Mouse (Mus musculus): ENCODE measurements at regions not wholly inside any gene's neighbourhood (a gene's known extent, or its start where the extent isn't known, plus 50 kb on each side); places are given as distances from the start of the nearest gene placed in this dataset.

DNA sequence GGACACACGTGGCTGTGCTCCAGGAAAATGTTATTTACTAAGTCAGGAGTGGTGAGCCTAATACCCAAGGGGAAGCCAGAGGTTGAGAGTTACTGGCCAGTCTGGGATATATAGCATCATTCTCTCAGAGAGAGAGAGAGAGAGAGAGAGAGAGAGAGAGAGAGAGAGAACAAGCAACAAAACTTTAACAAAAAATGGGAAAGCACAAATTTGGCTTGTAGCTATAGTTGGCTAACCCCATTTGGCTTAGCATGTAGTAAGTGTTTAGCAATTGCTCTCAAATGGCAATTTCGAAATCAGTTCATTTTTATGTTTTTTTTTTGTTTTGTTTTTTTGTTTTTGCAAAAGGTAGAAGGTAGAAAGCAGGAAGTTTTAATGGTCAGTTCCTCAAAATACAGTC is 60.9 kb upstream of the Smg1 start:
- Histone ChIP-seq H3K27ac (ENCODE audit: insufficient read depth, low read length) (no peak overlapping the region), H3K4me1 (ENCODE audit: control insufficient read depth, insufficient read depth, low read length) (no peaks in the 10 kb centered on the region), H3K4me3 (replicated peaks; ENCODE audit: insufficient read depth, low read depth, low read length) (no peak overlapping the region), H3K27me3 (ENCODE audit: control insufficient read depth, insufficient read depth, low read length) (no peaks in the 10 kb centered on the region)
- no peak for DNase-seq
- TF ChIP-seq POLR2A (IDR thresholded peaks at IDR 0.05; ENCODE audit: borderline replicate concordance, insufficient read depth, low read length) = no peak
- no peak for TF ChIP-seq CTCF (IDR thresholded peaks at IDR 0.05; ENCODE audit: borderline replicate concordance, insufficient read depth, low read depth, low read length)
- WGBS = 59% methylated on average over 2 of the region's 2 CpGs

DNA sequence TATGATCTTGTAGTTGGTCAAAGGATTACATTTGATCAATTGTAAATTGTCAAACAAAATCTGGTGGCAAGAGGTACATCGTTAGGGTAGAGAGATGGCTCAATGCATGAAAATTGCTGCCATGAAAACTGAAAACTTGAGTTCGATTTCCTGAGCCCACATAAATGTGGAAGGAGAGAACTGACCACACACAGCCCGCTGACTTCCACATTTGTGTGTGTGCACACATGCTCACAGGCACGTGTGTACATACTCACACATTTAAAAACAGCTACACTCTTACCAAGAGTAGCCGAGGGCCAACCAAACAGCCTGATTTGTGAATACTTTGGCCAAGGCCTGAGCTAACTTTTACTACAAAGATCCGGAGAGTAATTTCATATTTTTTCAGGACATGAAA is 60.5 kb upstream of the Smg1 start:
- DNase-seq = no peak
- Histone ChIP-seq H3K4me1 (ENCODE audit: control insufficient read depth, insufficient read depth, low read length) (no peaks in the 10 kb centered on the region), H3K27me3 (ENCODE audit: control insufficient read depth, insufficient read depth, low read length) (no peaks in the 10 kb centered on the region), H3K4me3 (replicated peaks; ENCODE audit: insufficient read depth, low read depth, low read length) (no peak overlapping the region), H3K27ac (ENCODE audit: insufficient read depth, low read length) (no peak overlapping the region)
- TF ChIP-seq POLR2A (IDR thresholded peaks at IDR 0.05; ENCODE audit: borderline replicate concordance, insufficient read depth, low read length) (no peak), CTCF (IDR thresholded peaks at IDR 0.05; ENCODE audit: borderline replicate concordance, insufficient read depth, low read depth, low read length) (no peak)
- WGBS = 89% methylated on average over 6 of the region's 6 CpGs

DNA sequence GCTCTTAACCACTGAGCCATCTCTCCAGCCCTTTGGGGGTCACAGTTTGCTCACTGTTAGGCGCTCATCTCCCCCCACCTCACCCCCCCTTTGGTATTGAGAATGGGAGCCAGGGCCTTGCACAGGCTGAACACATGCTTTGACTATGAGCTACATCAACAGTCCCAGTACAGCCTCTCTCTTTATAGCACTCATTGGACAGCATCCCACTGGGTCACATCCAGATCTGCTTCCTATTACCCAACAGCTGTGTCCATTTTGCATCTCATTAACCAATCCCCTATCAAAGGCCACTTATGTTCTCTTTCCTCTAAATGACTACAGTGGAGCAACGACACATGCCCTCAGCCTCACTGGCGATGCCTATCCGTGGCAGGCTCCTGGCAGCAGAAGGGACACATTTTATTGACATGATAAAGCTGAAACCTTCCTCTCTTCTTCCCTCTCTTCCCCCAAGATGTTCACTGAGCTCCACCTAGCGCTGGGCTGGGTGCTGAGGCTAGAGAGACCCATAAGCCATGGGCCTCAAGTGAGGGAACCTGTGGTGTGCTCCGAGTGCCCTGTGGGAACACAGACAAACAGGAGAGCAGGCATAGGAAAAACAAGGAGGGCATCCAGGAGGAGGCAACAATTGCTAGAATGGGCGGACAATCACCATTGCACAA is 57.3 kb upstream of the Smg1 start:
- DNase-seq = no peak
- Histone ChIP-seq H3K4me3 (replicated peaks; ENCODE audit: insufficient read depth, low read depth, low read length) (no peak overlapping the region), H3K4me1 (ENCODE audit: control insufficient read depth, insufficient read depth, low read length) (peaks cover 5% of the 10 kb centered on the region), H3K27ac (ENCODE audit: insufficient read depth, low read length) (no peak overlapping the region), H3K27me3 (ENCODE audit: control insufficient read depth, insufficient read depth, low read length) (no peaks in the 10 kb centered on the region)
- TF ChIP-seq CTCF (IDR thresholded peaks at IDR 0.05; ENCODE audit: borderline replicate concordance, insufficient read depth, low read depth, low read length) = peak; percentile 53; the same call in 1 of the 2 replicates
- TF ChIP-seq POLR2A (IDR thresholded peaks at IDR 0.05; ENCODE audit: borderline replicate concordance, insufficient read depth, low read length) = no peak
- 41% methylated on average over 7 of the region's 7 CpGs for WGBS

DNA sequence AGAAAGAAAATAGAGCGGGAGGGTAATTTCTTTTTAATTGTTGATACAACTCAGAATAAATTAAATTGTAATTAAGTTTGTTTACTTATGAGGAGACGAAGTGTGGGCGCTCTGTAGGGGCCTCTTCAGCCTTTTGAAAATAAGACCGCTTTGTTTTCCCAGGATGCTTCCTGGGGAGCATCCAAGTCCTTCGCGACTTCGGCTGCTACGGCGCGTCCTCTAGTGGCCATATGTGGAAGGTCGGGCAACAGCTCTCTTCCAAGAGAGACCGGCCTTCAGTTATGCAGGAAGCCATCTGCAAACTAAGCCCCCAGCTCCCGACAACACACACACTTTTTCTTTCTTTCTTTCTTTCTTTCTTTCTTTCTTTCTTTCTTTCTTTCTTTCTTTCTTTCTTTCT is 54.1 kb upstream of the Smg1 start:
- Histone ChIP-seq H3K27ac (ENCODE audit: insufficient read depth, low read length) (no peak overlapping the region; the same call in 1 of the 2 replicates), H3K4me3 (replicated peaks; ENCODE audit: insufficient read depth, low read depth, low read length) (no peak overlapping the region), H3K27me3 (ENCODE audit: control insufficient read depth, insufficient read depth, low read length) (no peaks in the 10 kb centered on the region), H3K4me1 (ENCODE audit: control insufficient read depth, insufficient read depth, low read length) (peaks cover 5% of the 10 kb centered on the region)
- TF ChIP-seq POLR2A (IDR thresholded peaks at IDR 0.05; ENCODE audit: borderline replicate concordance, insufficient read depth, low read length) = no peak
- peak; percentile 92 for TF ChIP-seq CTCF (IDR thresholded peaks at IDR 0.05; ENCODE audit: borderline replicate concordance, insufficient read depth, low read depth, low read length)
- peak; percentile 86 to 92 for DNase-seq
- WGBS = under 1% methylated on average over 13 of the region's 13 CpGs

DNA sequence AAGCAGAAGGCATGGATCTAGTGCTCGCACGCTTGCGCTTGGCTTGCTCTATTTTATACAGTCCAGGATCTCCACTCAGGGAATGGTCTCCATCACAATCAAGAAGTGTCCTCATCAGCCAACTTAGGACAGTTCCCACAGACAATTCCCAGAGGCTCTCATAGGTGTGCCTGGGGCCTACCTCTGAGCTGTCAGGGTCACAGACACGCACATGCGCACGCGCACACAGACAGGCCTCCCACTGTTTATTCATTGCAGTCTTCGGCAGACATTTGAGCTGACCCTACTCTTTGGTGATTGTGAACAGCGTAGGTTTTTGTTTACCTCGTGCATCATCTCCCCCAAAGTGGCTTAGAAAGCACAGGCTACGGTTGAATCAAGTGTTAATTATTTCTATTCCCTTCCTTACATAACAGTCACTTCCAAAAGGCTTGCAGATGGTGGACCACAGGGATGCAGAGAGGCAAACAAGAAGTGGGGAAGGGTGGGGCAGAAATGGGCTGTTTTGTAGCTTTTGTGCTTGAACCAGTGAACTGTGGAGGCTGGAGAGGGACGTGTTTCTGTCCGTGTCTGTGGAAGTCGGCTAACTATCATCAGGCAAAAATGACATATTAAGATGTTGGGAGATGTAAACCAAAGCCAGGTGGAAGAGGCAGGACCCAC is 53.5 kb upstream of the Smg1 start:
- 24% methylated on average over 14 of the region's 14 CpGs for WGBS
- peaks cover 5% of the 10 kb centered on the region for H3K4me1 ChIP-seq (ENCODE audit: control insufficient read depth, insufficient read depth, low read length)
- no peaks in the 10 kb centered on the region for H3K27me3 ChIP-seq (ENCODE audit: control insufficient read depth, insufficient read depth, low read length)
- no peak overlapping the region for H3K4me3 ChIP-seq (replicated peaks; ENCODE audit: insufficient read depth, low read depth, low read length)
- peak overlapping the region; percentile 62 for H3K27ac ChIP-seq (ENCODE audit: insufficient read depth, low read length)
- TF ChIP-seq CTCF (IDR thresholded peaks at IDR 0.05; ENCODE audit: borderline replicate concordance, insufficient read depth, low read depth, low read length) (no peak), POLR2A (IDR thresholded peaks at IDR 0.05; ENCODE audit: borderline replicate concordance, insufficient read depth, low read length) (peak; percentile 9; the same call in 1 of the 2 replicates)
- peak; percentile 71 to 75 for DNase-seq

DNA sequence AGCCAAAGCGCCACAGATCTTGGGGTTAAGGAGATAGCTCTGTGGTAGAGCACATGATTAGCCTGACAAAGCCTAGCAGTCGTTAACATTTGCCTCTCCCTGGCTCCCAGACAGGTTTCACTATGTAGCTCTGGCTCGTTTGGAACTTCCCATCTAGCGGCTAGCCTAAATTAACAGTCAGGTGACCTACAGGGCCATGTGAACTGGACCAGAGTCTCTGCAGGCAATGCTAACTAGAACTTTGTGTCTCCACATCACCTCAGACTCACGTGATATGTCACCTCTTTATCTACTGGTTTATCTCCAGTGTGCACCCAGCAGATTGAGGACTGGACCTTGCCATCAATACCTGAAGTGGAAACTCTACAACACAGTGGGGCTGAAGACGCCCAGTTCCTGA is 52.4 kb upstream of the Smg1 start:
- no peak for DNase-seq
- 76% methylated on average over 6 of the region's 6 CpGs for WGBS
- no peak overlapping the region for H3K4me3 ChIP-seq (replicated peaks; ENCODE audit: insufficient read depth, low read depth, low read length)
- H3K4me1 ChIP-seq (ENCODE audit: control insufficient read depth, insufficient read depth, low read length) = peaks cover 5% of the 10 kb centered on the region
- H3K27ac ChIP-seq (ENCODE audit: insufficient read depth, low read length) = no peak overlapping the region
- no peaks in the 10 kb centered on the region for H3K27me3 ChIP-seq (ENCODE audit: control insufficient read depth, insufficient read depth, low read length)
- TF ChIP-seq POLR2A (IDR thresholded peaks at IDR 0.05; ENCODE audit: borderline replicate concordance, insufficient read depth, low read length) (no peak), CTCF (IDR thresholded peaks at IDR 0.05; ENCODE audit: borderline replicate concordance, insufficient read depth, low read depth, low read length) (no peak)

DNA sequence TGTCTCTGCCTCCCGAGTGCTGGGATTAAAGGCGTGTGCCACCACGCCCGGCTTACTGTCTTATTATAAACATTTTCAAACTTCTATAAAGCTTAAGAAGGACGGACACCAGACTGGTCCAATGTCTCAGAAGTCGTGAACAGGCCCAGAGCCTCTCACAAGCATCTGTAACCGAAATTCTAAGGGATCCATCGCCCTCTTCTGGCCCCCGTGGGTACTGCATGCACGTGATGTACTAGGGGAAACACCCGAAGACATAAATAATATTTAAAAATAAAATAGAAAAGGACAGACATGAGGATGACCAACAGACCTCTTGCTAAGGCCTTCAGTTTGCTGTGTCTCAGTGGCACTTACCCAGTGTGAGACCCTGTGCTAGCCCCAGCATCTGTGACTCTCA is 51.8 kb upstream of the Smg1 start:
- H3K27me3 ChIP-seq (ENCODE audit: control insufficient read depth, insufficient read depth, low read length) = no peaks in the 10 kb centered on the region
- WGBS = 86% methylated on average over 11 of the region's 11 CpGs
- DNase-seq = no peak
- H3K4me3 ChIP-seq (replicated peaks; ENCODE audit: insufficient read depth, low read depth, low read length) = no peak overlapping the region
- no peak overlapping the region for H3K27ac ChIP-seq (ENCODE audit: insufficient read depth, low read length)
- H3K4me1 ChIP-seq (ENCODE audit: control insufficient read depth, insufficient read depth, low read length) = peaks cover 5% of the 10 kb centered on the region
- TF ChIP-seq CTCF (IDR thresholded peaks at IDR 0.05; ENCODE audit: borderline replicate concordance, insufficient read depth, low read depth, low read length) (peak; percentile 38; the same call in 1 of the 2 replicates), POLR2A (IDR thresholded peaks at IDR 0.05; ENCODE audit: borderline replicate concordance, insufficient read depth, low read length) (no peak)

DNA sequence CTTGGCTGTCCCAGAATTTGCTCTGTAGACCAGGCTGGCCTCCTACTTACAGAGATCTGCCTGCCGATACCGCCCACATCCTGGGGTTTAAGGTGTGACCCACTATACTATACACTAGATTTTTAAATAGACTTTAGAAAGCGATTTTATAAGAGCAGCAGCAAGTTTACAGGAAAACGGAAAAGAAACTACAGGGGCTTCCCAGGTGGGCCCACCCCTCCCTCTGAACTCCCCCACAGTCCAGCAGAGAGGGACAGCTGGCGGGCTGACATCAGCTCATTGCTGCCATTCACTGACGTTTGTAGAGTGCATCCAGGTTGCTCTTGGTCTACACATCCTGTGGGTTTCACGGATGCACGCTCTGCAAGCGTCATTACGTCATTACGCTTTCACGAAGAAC is 51.2 kb upstream of the Smg1 start:
- Histone ChIP-seq H3K27me3 (ENCODE audit: control insufficient read depth, insufficient read depth, low read length) (no peaks in the 10 kb centered on the region), H3K27ac (ENCODE audit: insufficient read depth, low read length) (no peak overlapping the region), H3K4me3 (replicated peaks; ENCODE audit: insufficient read depth, low read depth, low read length) (no peak overlapping the region), H3K4me1 (ENCODE audit: control insufficient read depth, insufficient read depth, low read length) (peaks cover 5% of the 10 kb centered on the region)
- DNase-seq = no peak
- no peak for TF ChIP-seq POLR2A (IDR thresholded peaks at IDR 0.05; ENCODE audit: borderline replicate concordance, insufficient read depth, low read length)
- no peak for TF ChIP-seq CTCF (IDR thresholded peaks at IDR 0.05; ENCODE audit: borderline replicate concordance, insufficient read depth, low read depth, low read length)
- 87% methylated on average over 12 of the region's 12 CpGs for WGBS
